Mouse (Mus musculus): ENCODE results near the gene Samd4b. TPM values are rescaled to one million over a fixed set of nuclear protein-coding genes. Genes with fewer than 3 reads are reported as not detected.

The Samd4b gene
- total RNA-seq, 1 experiment from 2014 or later = 5.4 TPM

DNA sequence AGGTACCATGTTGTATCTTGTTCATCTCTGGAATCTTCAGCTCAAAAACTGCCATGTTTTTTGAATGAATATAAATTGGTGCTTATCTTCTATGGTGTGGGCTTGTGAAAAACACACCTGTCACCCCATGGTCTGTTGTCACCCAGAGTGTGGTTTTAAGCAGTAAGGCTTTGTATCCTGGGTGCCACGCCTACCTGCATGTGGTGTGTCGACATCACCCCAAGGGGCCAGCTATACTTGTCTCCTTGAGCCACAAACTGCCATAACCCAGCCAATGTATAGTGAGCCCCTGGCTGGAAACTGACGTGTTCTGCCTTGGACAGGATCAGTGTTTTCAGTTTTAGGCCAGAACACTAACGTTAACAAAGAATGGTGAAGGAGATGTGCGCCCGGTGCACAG lies 213.8 kb downstream of the Samd4b start:
- no peak for ATAC-seq (replicated peaks; ENCODE audit: low read depth, poor library complexity, severe bottlenecking)

- no peak for ATAC-seq (replicated peaks; ENCODE audit: low read depth, poor library complexity, severe bottlenecking)
Measured at GRCm38 (mm10) chr7:28383606-28384005, 214.3 kb downstream of the Samd4b start.

GRCm38 (mm10) chr7:28382981-28383396 lies 215.0 kb downstream of the Samd4b start:
- peak; percentile 36 for ATAC-seq (replicated peaks; ENCODE audit: low read depth, poor library complexity, severe bottlenecking)

DNA sequence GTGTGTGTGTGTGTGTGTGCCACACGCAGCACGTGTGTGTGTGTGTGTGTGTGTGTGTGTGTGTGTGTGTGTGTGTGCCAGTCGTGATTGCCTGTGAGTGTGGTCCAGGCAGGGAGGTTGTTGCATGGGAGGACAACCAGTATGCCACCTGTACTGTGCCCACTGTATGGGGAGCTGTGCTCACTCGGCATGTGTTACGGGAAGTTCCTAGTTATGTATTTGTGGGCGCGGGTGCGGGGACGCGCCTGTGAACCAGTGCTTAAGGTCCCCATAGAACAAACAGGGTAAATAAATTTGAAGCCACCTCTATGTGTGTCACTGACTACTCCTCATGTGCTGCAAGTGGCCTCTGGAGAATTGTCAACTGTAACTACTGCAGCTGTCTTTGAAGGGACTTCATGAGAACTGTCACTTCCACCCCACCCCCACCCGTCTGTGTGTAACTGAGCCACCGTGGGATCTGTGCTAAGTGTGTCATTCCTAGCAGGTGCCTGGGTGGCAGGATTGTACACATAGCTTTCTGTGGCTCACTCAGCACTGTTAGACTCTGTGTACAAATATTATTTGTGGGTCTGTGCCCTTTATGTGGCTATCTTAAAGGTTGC lies 215.5 kb downstream of the Samd4b start:
- ATAC-seq (replicated peaks; ENCODE audit: low read depth, poor library complexity, severe bottlenecking) = no peak

GRCm38 (mm10) chr7:28381938-28382337 lies 216.0 kb downstream of the Samd4b start:
- ATAC-seq (replicated peaks; ENCODE audit: low read depth, poor library complexity, severe bottlenecking) = peak; percentile 9

GRCm38 (mm10) chr7:28381017-28381790 lies 216.7 kb downstream of the Samd4b start:
- ATAC-seq (replicated peaks; ENCODE audit: low read depth, poor library complexity, severe bottlenecking) = peak; percentile 20

GRCm38 (mm10) chr7:28380237-28381016 lies 217.5 kb downstream of the Samd4b start, which contains the start of gene Zfp36:
Gene Zfp36, minus strand, starts transcription at chr7:28380253.
- ATAC-seq (replicated peaks; ENCODE audit: low read depth, poor library complexity, severe bottlenecking) = no peak

DNA sequence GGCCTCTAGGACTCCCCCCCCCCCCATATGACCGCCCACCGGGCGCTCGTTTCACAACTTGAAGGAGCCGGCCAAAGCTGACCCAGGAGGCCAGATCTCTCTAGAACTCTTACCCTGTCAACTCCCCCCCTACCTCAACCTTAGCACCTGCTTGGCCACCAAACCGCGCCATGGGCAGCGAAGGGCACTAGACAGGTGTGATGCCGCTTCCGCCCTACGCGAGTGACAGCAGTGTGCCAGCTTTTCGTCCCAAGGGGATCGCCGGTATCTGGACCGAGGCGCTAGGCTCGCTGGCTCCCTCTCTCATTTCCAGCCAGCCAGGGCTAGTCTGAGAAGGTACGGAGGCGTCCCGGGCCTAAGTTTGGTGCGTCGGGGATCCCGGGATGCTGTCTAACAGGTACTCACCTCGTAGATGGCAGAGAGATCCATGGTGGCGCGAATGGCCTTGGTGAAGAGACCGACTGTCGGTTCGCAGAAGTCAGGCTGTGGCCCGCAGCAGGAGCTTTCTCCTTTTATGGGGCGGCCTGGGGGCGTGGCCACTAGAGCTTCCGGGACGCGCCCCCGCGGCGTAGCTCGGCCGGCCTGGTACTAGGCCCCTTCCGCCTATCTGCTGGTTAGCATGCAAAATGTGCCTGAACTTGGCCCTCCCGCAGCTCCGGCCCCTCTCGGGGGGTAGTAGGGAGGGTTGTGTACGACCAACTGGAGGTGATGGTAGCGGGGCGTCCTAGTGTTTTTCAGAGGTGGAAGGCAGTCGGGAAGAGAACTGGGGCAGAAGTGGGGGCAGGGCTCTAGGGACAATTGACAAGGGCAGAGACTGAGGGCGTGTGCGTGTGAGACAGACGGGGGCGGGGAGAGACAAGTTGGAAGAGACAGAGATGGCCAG lies 218.9 kb downstream of the Samd4b start:
- ATAC-seq (replicated peaks; ENCODE audit: low read depth, poor library complexity, severe bottlenecking) = peak; percentile 27

GRCm38 (mm10) chr7:28378066-28378690 lies 219.8 kb downstream of the Samd4b start:
- no peak for ATAC-seq (replicated peaks; ENCODE audit: low read depth, poor library complexity, severe bottlenecking)

DNA sequence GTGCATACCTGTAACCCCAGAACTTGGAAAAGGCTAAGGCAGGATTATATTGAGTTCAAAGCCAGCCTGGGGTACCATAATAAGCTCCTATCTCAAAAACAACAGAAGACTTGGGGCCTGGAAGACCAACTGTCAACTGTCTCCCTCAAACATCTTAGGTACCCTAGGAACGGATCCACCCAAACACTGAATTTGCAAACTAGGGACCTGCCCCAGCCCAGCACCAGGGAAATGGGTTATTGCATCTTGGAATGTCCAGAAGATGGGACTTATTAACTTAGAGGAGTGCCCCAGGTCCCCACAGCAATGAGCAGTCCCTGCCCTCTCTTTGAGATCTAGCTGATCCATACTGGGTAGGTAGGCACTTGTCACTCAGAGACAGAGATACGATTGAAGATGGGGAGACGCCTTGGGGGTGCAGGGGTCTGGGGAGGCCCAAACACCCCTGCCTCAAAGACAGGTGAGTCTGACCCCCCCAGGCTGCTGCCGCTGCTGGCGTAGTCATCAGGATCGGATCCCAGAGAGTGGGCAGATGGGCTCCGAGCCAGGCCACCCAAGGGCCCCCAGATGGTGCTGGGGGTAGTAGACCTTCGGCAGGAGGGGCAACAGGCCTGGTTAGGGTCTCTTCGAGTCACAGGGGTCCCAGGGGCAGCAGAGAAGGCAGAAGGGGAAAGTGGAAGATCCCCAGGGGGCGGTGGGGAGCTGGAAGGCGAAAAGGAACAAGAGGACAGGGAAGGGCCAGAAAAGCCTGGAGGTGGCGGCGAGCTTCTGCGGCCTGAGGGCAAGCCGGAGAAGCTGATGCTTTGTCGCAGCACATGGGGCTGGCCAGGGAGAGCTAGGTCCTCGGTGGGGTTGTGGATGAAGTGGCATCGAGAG lies 220.5 kb downstream of the Samd4b start:
- no peak for ATAC-seq (replicated peaks; ENCODE audit: low read depth, poor library complexity, severe bottlenecking)

DNA sequence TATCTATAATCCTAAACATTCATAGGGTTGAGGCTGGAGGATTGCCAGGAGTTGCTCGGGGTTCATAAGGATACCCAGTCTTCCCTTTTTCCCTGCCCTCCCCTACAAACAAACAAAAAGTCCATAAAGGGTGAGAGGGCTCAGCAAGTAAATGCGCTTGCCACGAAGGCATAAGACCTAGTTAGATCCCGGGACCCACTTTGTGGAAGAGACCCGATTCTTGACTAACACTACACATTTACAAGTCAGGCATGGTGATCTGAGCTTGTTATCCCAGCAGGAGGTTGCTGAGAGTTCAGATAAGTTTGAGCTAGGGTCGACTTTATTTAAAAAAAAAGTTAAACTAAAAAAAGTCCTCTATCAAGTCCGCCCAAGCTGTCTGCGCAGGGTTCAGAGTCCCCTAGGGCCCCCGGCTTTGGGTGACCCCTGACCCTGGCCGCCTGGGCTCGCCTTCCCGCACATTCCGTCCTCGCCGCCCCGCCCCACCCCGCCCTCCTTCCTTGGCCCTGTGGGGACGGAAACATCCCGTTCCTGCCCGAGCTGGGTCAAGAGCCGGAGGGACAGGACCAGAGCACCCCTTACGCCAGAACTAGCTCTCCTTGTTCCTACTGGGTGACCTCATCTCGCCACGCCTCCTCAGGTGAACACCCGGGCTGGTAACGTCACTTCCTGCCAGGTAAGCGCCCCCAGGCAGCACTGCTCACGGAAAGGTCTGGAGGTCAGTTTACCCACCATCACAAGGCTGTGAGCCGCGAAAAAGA lies 221.8 kb downstream of the Samd4b start:
- no peak for ATAC-seq (replicated peaks; ENCODE audit: low read depth, poor library complexity, severe bottlenecking)

DNA sequence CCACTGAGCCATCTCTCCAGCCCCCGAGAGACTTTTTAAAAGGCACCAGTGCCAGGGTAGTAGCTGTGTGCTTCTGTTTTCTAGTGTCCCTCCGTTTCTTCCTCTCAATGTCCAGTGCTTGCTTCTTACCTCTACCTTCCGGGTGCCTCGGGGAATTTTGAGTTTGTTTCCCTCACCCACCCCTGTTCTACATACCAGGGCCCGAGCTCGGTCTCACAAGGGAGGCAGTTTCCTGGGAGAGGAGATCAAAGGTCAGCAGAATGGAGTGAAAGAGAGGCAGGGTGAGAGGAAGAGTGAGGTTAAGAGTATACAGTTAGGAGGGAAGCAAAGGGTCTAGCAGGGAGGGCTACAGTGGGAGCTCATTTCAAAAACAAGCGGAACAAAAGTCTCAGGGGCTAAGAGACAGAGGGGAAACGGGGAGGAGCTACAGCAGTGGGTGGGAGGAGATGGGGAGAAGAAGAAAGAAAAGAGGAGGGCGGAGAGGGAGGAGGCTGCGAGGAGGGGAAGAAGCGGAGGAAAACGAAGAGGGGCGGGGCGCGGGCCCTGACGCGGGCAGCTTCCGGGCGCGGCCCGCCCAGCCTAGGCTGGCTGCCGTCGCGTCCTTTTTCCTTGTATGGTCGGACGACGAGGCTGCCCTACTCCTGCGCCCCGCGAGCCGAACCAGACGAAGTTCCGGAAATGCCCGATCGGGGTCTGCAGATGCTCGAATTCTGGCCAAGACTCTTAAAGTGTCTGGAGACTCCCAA lies 222.6 kb downstream of the Samd4b start:
- peak; percentile 35 for ATAC-seq (replicated peaks; ENCODE audit: low read depth, poor library complexity, severe bottlenecking)

DNA sequence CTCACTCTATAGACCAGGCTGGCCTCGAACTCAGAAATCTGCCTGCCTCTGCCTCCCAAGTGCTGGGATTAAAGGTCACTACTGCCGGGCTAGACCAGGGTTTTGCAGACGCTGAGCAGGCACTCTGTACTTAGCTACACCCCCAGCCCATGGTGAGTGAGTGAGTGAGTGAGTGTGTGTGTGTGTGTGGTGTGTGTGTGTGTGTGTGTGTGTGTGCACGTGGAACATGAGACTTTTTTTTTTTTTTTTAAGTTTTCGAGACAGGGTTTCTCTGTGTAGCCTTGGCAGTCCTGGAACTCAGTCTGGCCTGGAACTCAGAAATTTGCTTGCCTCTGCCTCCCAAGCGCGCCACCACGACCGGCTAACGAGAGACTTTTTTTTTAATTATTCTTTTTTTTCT lies 223.3 kb downstream of the Samd4b start:
- ATAC-seq (replicated peaks; ENCODE audit: low read depth, poor library complexity, severe bottlenecking) = no peak

- ATAC-seq (replicated peaks; ENCODE audit: low read depth, poor library complexity, severe bottlenecking) = no peak
Measured at GRCm38 (mm10) chr7:28373891-28374495, 224.0 kb downstream of the Samd4b start.

- ATAC-seq (replicated peaks; ENCODE audit: low read depth, poor library complexity, severe bottlenecking) = peak; percentile 4; the same call in 1 of the 2 replicates
Measured at GRCm38 (mm10) chr7:28373131-28373581, 224.8 kb downstream of the Samd4b start.

- ATAC-seq (replicated peaks; ENCODE audit: low read depth, poor library complexity, severe bottlenecking) = peak; percentile 67
Measured at GRCm38 (mm10) chr7:28372251-28373108, 225.5 kb downstream of the Samd4b start, which contains the start of gene Plekhg2. Gene Plekhg2, minus strand, starts transcription at chr7:28372599.
